Mouse (Mus musculus) hindbrain, embryonic 12.5 days (tissue): ENCODE measurements around the gene A430033K04Rik. TPM values are rescaled to one million over a fixed set of nuclear protein-coding genes. Genes with fewer than 3 reads are reported as not detected.
A peak's percentile ranks its signal among the peaks of the same experiment; 100 is the strongest.

Experiments used
- ATAC-seq: fragments of 200-750 bp; cut with Nextera tagmentation; 2 replicates; pipeline ENCODE4 v1.8.0; 2017; ENCODE audit warnings: moderate TSS enrichment; ENCODE audit not compliant: low FRiP score
- H3K27ac ChIP-seq: fragments of 300-500 bp; sonication (generic); 2 replicates; pipeline ENCODE4 v1.5.1; 2016; ENCODE audit warnings: mild to moderate bottlenecking
- H3K27me3 ChIP-seq: fragments of 300-500 bp; sonication (generic); 2 replicates; pipeline ENCODE4 v1.6.1; 2016; ENCODE audit warnings: mild to moderate bottlenecking
- H3K36me3 ChIP-seq: fragments of 300-500 bp; sonication (generic); 2 replicates; pipeline ENCODE4 v1.6.1; 2016; ENCODE audit warnings: mild to moderate bottlenecking
- H3K4me1 ChIP-seq: fragments of 300-500 bp; sonication (generic); 2 replicates; pipeline ENCODE4 v1.6.1; 2016
- H3K4me2 ChIP-seq: fragments of 300-500 bp; sonication (generic); replicated peaks from 2 replicates; pipeline ENCODE4 v1.6.1; 2016; ENCODE audit warnings: mild to moderate bottlenecking
- H3K4me3 ChIP-seq: fragments of 300-500 bp; sonication (generic); 2 replicates; pipeline ENCODE4 v1.5.1; 2016; ENCODE audit warnings: mild to moderate bottlenecking
- H3K9ac ChIP-seq: fragments of 300-500 bp; sonication (generic); 2 replicates; pipeline ENCODE4 v1.6.1; 2016; ENCODE audit warnings: mild to moderate bottlenecking, moderate library complexity
- H3K9me3 ChIP-seq: fragments of 300-500 bp; sonication (generic); replicated peaks from 2 replicates; pipeline ENCODE4 v1.6.1; 2016; ENCODE audit warnings: mild to moderate bottlenecking
- WGBS: fragments of 180-500 bp; shearing (Covaris S2); methylation state at CpG from one replicate; pipeline ENCODE4 v1.1.7; 2016; 5-methylcytosine and 5-hydroxymethylcytosine counted together
- polyA plus RNA-seq: library from polyadenylated mRNA; unstranded; fragments of >200 nt; fragmentation: Nextera tagmentation; extraction: Ambion mirVana; gene quantifications from 2 replicates; pipeline ENCODE4 v1.2.1, GENCODE M21; 2016

A430033K04Rik gene
- polyA plus RNA-seq = 18.2 and 18.8 TPM in 2 replicates

DNA sequence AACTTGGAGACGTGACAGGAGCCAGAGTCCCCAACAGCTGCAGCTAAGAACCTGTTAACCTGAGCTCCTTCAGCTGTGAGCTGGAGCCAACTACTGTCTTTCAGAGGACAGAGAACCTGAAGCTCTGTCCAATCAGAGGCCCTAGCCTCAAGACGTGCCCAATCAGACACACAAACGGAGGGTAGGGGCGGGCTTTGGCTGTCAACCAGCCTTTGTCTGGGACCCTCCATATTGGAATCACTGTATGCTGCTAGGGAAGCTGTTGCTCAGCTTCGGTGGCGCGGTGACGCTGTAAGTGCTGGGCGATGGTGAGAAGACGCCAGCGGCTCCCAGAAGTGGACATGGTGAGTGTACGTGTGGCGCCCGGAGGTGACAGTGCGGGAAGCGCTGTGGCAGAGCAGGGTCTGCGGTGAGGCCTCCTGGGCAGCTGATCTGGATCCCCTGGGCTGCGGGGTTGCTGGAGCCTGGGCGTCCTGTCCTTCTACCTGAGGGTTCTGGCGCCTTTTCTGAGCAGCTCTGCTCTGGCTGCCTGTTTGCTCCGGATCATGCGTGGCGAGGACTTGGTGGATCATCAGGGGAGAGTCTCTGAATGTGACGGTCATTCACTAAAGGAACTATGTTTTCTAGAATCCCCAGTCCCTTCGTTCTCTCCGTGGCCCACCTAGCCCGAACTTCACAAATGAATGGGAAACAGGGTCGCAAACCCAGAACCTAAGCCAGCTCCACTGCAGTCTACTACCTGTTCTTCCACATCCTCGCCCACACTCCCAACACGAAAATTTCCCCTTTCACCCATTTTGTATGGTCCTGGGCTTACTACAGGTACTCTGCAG lies at the start of gene A430033K04Rik:
A430033K04Rik (plus strand) TSS at position 215 of the 833 bp plus-strand sequence.
- Histone ChIP-seq H3K36me3 (peaks cover 4% of the 10 kb centered on the region; the same call in 1 of the 2 replicates), H3K9me3 (no peaks in the 10 kb centered on the region), H3K27me3 (no peaks in the 10 kb centered on the region), H3K27ac (peak within 1 kb of the TSS; percentile 90), H3K4me1 (peaks cover 20% of the 10 kb centered on the region), H3K4me2 (peak within 1 kb of the TSS; percentile 75), H3K9ac (peak within 1 kb of the TSS; percentile 90), H3K4me3 (peak within 1 kb of the TSS; percentile 80)
- WGBS = 1% methylated on average over 30 of the region's 30 CpGs
- peak; percentile 93 for ATAC-seq

DNA sequence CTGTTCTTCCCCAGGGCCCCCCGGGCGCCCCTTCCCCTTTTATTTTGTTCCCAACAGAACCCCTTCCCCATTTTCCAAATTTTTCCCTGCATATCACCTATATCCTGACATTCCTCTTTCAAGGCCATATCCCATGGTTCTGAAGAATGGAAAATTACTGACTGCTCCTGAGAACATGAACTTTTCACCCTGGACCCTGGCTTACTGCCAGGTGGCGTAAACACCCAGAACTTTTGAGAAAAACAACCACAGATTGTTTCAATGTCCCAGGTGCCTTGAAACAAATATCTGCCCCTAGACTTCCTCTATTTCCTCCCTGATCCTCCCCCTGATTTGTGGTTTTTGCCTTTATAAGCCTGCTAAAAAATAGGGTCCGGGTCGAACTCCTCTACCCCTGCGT lies 35.3 kb upstream of the A430033K04Rik start:
- Histone ChIP-seq H3K4me3 (no peak overlapping the region), H3K4me2 (no peak overlapping the region), H3K36me3 (no peaks in the 10 kb centered on the region), H3K27me3 (no peaks in the 10 kb centered on the region), H3K27ac (no peak overlapping the region), H3K9ac (no peak overlapping the region), H3K9me3 (peaks cover 6% of the 10 kb centered on the region; the same call in 1 of the 2 replicates), H3K4me1 (no peaks in the 10 kb centered on the region)
- ATAC-seq = no peak
- WGBS = 97% methylated on average over 6 of the region's 6 CpGs

DNA sequence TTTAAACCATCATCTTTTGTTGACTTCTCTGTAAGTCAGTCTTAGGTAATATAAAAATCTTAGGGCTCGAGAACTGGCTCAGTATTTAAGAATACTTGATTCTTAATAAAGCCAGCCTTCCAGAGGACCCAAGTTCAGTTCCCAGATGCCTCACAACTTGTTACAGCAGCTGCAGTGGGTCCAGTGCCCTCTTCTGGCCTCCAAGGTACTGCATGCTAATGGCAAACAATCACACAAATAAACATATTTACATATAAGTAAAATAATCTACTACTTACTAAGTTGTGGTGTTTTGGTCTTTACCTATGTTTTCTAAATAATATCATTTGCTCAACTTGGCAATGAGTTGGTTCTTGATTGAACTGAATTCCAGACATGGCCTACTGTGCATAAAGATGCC lies 4.3 kb upstream of the A430033K04Rik start:
- Histone ChIP-seq H3K27ac (no peak overlapping the region), H3K27me3 (no peaks in the 10 kb centered on the region), H3K4me2 (peak overlapping the region; percentile 48), H3K4me3 (peak overlapping the region; percentile 85), H3K9me3 (peaks cover 35% of the 10 kb centered on the region), H3K36me3 (peaks cover 47% of the 10 kb centered on the region), H3K9ac (no peak overlapping the region), H3K4me1 (0 out of 2 replicates have a peak, but pooled peaks cover 5% of the 10 kb centered on the region)
- WGBS = 100% methylated on average over 1 of the region's 1 CpGs
- ATAC-seq = no peak

DNA sequence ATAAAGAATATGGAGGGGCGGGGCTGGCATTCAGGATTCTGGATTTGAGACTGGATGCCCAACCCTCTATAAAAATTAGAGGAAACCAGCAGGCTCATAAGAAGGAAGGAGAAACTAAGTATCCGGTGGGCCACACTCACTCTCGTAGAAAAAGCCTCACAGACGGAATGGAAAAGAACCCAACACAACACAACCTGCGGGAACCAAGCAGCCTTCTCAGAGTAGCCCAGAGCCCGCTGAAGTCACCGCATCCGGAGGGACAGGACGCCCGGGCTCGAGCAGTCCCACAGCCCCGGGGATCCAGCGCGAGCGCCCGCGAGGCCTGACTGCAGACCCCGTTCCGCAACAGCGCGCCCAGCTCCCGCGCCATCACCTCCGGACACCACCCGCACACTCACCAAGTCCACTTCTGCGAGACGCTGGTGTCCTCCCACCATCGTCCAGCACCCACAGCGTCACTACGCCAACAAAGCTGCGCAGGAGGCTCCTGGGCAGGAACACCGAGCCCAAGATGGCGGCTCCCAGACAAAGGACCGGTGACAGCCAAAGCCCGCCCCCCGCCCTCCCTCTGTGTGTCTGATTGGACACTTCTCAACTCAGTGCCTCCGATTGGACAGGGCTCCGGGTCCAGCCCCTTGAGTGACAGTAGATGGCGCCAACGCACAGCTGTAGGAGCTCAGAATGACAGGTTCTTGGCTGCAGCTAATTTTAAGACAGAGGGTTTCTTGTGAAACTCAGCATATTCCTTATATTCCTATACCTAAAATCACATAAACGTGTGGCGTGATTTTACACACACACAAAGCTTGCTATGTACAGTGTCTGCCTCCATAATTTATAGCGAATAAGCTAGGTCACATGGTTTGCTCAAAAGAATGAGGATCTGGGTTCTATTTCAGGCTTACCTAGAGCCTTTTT lies 3.2 kb upstream of the A430033K04Rik start, which contains the start of gene Zfp68:
Zfp68 (minus strand) TSS at position 551 of the 918 bp plus-strand sequence.
- no peaks in the 10 kb centered on the region for H3K27me3 ChIP-seq
- H3K4me2 ChIP-seq = peak within 1 kb of the TSS; percentile 48
- ATAC-seq = peak; percentile 97
- H3K27ac ChIP-seq = peak within 1 kb of the TSS; percentile 98
- peak within 1 kb of the TSS; percentile 96 for H3K9ac ChIP-seq
- peak within 1 kb of the TSS; percentile 85 for H3K4me3 ChIP-seq
- peaks cover 36% of the 10 kb centered on the region for H3K36me3 ChIP-seq
- peaks cover 24% of the 10 kb centered on the region for H3K9me3 ChIP-seq
- peaks cover 16% of the 10 kb centered on the region for H3K4me1 ChIP-seq
- 1% methylated on average over 40 of the region's 43 CpGs for WGBS

DNA sequence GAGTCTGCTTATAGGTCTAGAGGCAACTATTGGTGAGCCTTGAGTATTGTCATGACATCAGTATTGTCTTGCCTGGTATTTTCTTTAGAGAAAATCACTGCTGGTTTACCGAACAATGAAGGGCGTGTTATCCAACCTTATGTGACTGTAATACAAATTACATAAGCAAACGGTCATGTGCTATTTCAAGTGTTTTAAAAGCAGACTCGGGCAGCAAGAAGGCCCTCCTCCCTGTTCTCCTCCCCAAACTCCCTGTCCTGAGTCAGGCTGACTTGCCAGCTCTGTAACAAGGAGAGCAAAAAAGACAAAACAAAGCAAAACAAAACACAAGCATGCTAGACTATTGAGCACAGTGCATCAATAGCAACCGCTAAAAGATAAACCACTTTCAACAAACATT lies 1.8 kb upstream of the A430033K04Rik start:
- no peak for ATAC-seq
- Histone ChIP-seq H3K36me3 (peaks cover 23% of the 10 kb centered on the region), H3K27ac (no peak overlapping the region), H3K9ac (no peak overlapping the region), H3K27me3 (no peaks in the 10 kb centered on the region), H3K4me3 (no peak overlapping the region), H3K4me2 (no peak overlapping the region), H3K4me1 (peaks cover 20% of the 10 kb centered on the region), H3K9me3 (peaks cover 14% of the 10 kb centered on the region)
- WGBS = 65% methylated on average over 5 of the region's 5 CpGs

DNA sequence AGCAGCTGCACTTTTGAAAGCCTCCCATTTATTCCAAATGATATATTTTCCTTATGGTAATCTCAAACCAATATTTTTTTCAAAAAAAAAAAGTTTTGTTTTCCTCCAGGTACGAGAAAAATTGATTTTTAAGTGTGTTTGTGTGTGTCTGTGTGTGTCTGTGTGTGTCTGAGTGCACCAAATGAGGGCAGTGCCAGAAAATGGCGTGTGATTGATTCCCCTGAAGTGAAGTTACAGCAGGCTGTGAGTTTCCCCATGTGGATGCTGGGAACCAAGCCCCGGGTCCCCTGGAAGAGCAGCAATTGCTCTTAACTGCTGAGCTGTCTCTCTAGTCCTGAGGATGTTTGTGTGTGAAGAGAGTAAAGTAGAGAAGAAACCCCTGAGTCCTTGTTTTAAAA lies 818 bp downstream of the A430033K04Rik start:
- 16% methylated on average over 3 of the region's 3 CpGs for WGBS
- H3K27ac ChIP-seq = 0 out of 2 replicates have a peak overlapping the region, but pooled peaks have one; percentile 90
- peaks cover 20% of the 10 kb centered on the region for H3K4me1 ChIP-seq
- peak overlapping the region; percentile 90 for H3K9ac ChIP-seq
- no peaks in the 10 kb centered on the region for H3K36me3 ChIP-seq
- H3K27me3 ChIP-seq = no peaks in the 10 kb centered on the region
- no peak for ATAC-seq
- peak overlapping the region; percentile 80 for H3K4me3 ChIP-seq
- peak overlapping the region; percentile 75 for H3K4me2 ChIP-seq
- H3K9me3 ChIP-seq = no peaks in the 10 kb centered on the region

DNA sequence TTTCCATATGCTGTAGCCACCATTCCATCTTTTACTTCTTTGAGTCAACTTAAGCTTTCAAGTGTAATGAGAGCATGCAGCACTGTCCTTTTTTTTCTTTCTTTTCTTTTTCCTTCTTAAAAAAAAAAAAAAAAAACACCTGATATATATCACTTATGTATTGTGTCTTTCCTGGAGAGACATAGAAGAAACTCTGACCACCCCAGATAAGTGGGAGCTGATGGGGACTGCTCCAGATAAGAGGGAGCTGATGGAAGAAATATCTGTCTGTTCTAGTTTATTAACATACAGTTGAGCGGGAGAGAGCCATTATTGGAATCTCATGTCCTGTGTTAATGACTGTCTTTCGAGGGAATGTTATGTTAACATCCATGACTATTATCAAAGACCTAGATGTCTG lies 13.8 kb downstream of the A430033K04Rik start:
- H3K27ac ChIP-seq = no peak overlapping the region
- H3K36me3 ChIP-seq = peaks cover 46% of the 10 kb centered on the region
- ATAC-seq = no peak

DNA sequence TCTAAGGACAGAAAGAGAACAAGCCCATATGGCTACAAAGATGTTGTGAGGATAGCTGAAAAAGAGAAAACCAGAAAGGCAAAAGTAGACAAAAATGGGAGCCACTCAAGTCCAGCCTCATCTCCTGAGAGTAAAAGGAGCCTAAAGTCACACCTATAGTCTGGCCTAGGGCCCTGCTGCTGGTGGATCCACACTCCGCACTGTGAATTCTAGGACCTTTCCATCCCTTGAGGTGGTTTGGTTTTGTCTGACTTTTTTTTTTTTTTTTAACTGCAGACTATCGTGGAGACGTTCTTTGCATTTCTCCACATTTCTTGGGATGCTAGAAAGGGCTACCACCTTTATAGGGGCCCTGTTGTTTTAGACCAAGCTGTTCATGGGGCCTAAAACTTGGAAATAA lies 18.4 kb downstream of the A430033K04Rik start:
- ATAC-seq = no peak
- Histone ChIP-seq H3K4me1 (no peaks in the 10 kb centered on the region), H3K9ac (no peak overlapping the region), H3K27me3 (no peaks in the 10 kb centered on the region), H3K4me2 (no peak overlapping the region), H3K9me3 (no peaks in the 10 kb centered on the region), H3K4me3 (no peak overlapping the region), H3K36me3 (peaks cover 67% of the 10 kb centered on the region), H3K27ac (no peak overlapping the region)
- WGBS = 87% methylated on average over 3 of the region's 3 CpGs

More for the DNA sequence above, 13.8 kb downstream of the A430033K04Rik start:
- Histone ChIP-seq H3K4me1 (no peaks in the 10 kb centered on the region), H3K27me3 (no peaks in the 10 kb centered on the region), H3K9me3 (no peaks in the 10 kb centered on the region), H3K9ac (no peak overlapping the region), H3K4me3 (no peak overlapping the region), H3K4me2 (no peak overlapping the region)
- 96% methylated on average over 2 of the region's 2 CpGs for WGBS

DNA sequence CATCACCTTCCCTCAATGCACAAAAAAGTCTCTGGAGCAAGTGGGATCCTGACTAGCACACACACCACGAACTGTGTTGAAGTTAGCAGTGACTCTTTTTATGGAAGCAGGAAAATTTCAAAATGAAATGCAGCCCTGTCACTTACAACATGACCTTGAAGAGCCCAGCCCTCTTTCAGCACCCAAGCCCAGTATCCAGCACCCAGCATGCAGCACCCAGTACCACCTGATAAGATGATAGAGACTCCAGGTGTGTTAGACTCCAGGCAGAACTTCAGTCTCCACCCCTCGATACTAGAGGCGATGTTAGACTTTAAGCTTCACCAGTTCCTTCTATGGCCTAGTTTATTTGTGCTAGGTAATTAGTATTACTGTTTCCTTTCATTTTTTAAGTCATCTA lies 19.1 kb downstream of the A430033K04Rik start:
- ATAC-seq = no peak
- no peak overlapping the region for H3K4me3 ChIP-seq
- H3K4me2 ChIP-seq = no peak overlapping the region
- no peak overlapping the region for H3K9ac ChIP-seq
- no peaks in the 10 kb centered on the region for H3K4me1 ChIP-seq
- H3K27me3 ChIP-seq = no peaks in the 10 kb centered on the region
- H3K36me3 ChIP-seq = peaks cover 71% of the 10 kb centered on the region
- no peak overlapping the region for H3K27ac ChIP-seq
- WGBS = 92% methylated on average over 3 of the region's 3 CpGs
- no peaks in the 10 kb centered on the region for H3K9me3 ChIP-seq

DNA sequence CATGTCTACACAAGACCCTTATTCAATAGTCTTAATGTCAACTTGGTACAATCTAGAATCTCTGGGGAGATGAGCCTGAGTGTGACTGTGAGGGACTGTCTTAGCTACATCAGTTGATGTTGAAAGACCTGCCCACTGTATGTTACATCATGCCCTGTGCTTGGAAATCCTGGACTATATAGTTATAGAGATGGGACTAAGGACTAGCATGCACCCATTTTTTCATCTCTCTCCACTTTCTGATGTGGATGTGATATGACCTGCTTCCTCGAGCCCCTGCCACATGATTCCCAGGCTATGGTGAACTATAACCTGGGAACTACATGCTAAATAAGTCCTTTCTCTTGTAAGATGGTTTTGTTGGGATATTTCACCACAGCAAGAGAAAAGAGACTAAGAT lies 30.3 kb downstream of the A430033K04Rik start:
- Histone ChIP-seq H3K36me3 (peaks cover 25% of the 10 kb centered on the region), H3K9ac (no peak overlapping the region), H3K9me3 (no peaks in the 10 kb centered on the region), H3K4me3 (no peak overlapping the region), H3K27ac (no peak overlapping the region), H3K4me2 (no peak overlapping the region), H3K4me1 (no peaks in the 10 kb centered on the region), H3K27me3 (no peaks in the 10 kb centered on the region)
- ATAC-seq = no peak
- WGBS = 96% methylated on average over 1 of the region's 1 CpGs

DNA sequence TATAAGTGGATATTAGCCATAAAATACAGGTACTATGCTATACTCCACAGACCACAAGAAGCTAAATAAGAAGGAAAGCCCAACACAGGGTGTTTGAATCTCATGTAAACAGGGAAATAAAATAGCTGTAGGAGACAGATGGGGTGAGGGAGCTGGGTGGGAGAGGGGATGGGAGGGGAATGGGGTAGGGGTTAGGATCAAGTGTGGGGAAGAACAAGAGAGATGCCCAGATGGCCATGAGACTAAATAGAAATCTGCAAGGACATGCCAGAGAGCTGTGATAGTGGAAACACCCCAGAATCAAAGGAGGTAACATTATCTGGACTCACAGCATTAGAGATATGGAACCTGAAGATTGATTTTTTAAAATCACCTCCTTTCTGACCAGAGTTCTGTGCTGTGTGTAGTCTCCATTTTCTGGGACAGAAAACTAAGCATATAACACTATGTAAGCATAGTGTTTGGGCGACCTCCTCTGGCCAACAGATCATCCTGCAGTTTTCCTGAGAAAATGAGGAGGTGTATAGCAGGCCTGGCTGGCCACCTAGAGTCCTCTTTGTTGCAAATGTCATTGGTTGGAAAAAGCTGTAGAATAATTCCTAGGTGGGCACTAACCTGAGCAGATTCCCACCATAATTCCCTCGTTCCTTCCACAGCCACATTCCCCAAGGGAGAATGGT lies 34.0 kb downstream of the A430033K04Rik start:
- Histone ChIP-seq H3K27ac (no peak overlapping the region), H3K9me3 (no peaks in the 10 kb centered on the region), H3K27me3 (no peaks in the 10 kb centered on the region), H3K4me1 (no peaks in the 10 kb centered on the region), H3K36me3 (peaks cover 5% of the 10 kb centered on the region; the same call in 1 of the 2 replicates), H3K4me2 (no peak overlapping the region), H3K4me3 (no peak overlapping the region), H3K9ac (no peak overlapping the region)
- 12% methylated on average over 2 of the region's 2 CpGs for WGBS
- peak; percentile 80 for ATAC-seq
